Mouse (Mus musculus) liver, postnatal 0 days (tissue): ENCODE results near the gene Ankdd1b. TPM values are rescaled to one million over a fixed set of nuclear protein-coding genes. Genes with fewer than 3 reads are reported as not detected.

ENCODE experiments used
- ATAC-seq: fragments of 200-750 bp; cut with Nextera tagmentation; 2 replicates; pipeline ENCODE4 v1.8.0; 2017; ENCODE audit warnings: mild to moderate bottlenecking, moderate library complexity
- DNase-seq: peaks from one replicate; pipeline ENCODE4 v3.0.0-alpha.2; 2016
- H3K27ac ChIP-seq: fragments of 300-500 bp; sonication (generic); 2 replicates; pipeline ENCODE4 v1.5.1; 2014; ENCODE audit warnings: antibody characterized with exemption, moderate library complexity, mild to moderate bottlenecking, low read depth
- H3K27me3 ChIP-seq: fragments of 300-500 bp; sonication (generic); 2 replicates; pipeline ENCODE4 v1.6.1; 2014; ENCODE audit warnings: low read length, control low read depth, mixed read lengths; ENCODE audit not compliant: insufficient read depth
- H3K36me3 ChIP-seq: fragments of 300-500 bp; sonication (generic); replicated peaks from 2 replicates; pipeline ENCODE4 v1.6.1; 2014; ENCODE audit warnings: mild to moderate bottlenecking, control low read depth, low read length, moderate library complexity, mixed read lengths; ENCODE audit not compliant: insufficient read depth
- H3K4me1 ChIP-seq: fragments of 300-500 bp; sonication (generic); 2 replicates; pipeline ENCODE4 v1.6.1; 2014; ENCODE audit warnings: antibody characterized with exemption, mild to moderate bottlenecking, control low read depth; ENCODE audit not compliant: insufficient read depth
- H3K4me2 ChIP-seq: fragments of 300-500 bp; sonication (generic); 2 replicates; pipeline ENCODE4 v1.6.1; 2014; ENCODE audit warnings: low read depth, mild to moderate bottlenecking, low read length, moderate library complexity, mixed read lengths
- H3K4me3 ChIP-seq: fragments of 300-500 bp; sonication (generic); 2 replicates; pipeline ENCODE4 v1.5.1; 2014; ENCODE audit warnings: low read depth, low read length
- H3K9ac ChIP-seq: fragments of 300-500 bp; sonication (generic); replicated peaks from 2 replicates; pipeline ENCODE4 v1.6.1; 2014; ENCODE audit warnings: mild to moderate bottlenecking, moderate library complexity
- H3K9me3 ChIP-seq: fragments of 300-500 bp; sonication (generic); 2 replicates; pipeline ENCODE4 v1.6.1; 2016; ENCODE audit warnings: mild to moderate bottlenecking, control low read depth, low read length, mixed read lengths
- CTCF ChIP-seq: sonication (generic); IDR thresholded peaks from 2 replicates; pipeline ENCODE4 v1.5.1; 2016; ENCODE audit warnings: antibody characterized with exemption, low read depth
- EP300 ChIP-seq: IDR thresholded peaks from 2 replicates; pipeline ENCODE4 v1.6.1; 2016; ENCODE audit warnings: antibody characterized with exemption, low read depth, mild to moderate bottlenecking
- WGBS: fragments of 180-500 bp; shearing (Covaris S2); extraction: QIAGEN DNeasy Blood & Tissue Kit; methylation state at CpG from one replicate; pipeline ENCODE4 v1.1.7; 2014; ENCODE audit not compliant: insufficient replicate concordance; 5-methylcytosine and 5-hydroxymethylcytosine counted together
- polyA plus RNA-seq: library from polyadenylated mRNA; unstranded; fragments of >200 nt; fragmentation: Nextera tagmentation; extraction: Ambion mirVana; gene quantifications from 2 replicates; pipeline ENCODE4 v1.2.1, GENCODE M21; 2015

The Ankdd1b gene
- polyA plus RNA-seq, 1 experiment from 2014 or later = not detected

DNA sequence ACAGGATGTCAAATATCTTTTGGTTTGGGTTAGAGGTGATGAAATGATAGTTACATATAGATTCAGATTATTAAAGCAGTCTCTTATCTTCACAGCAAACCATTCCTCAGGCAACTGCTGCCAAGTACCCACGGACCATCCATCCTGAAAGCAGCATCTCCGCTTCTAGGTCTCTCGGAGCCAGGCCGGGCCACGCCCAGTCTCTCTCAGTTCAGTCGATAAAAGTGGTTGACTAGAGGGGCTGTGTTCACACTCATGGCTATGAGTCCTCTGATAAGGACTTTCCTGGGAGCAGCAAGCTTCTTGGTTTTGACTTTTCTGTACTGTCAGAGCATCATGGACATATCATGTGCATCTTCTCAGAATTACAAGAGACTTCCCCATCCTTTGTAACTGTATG, 56.6 kb downstream of the Ankdd1b start:
- Histone ChIP-seq H3K27me3 (no peaks in the 10 kb centered on the region), H3K9ac (no peak overlapping the region), H3K4me3 (no peak overlapping the region), H3K4me2 (no peak overlapping the region), H3K9me3 (no peaks in the 10 kb centered on the region), H3K27ac (no peak overlapping the region), H3K4me1 (no peaks in the 10 kb centered on the region), H3K36me3 (peaks cover 39% of the 10 kb centered on the region)
- DNase-seq (no peak), ATAC-seq (no peak)
- 71% methylated on average over 6 of the region's 6 CpGs for WGBS
- no peak for TF ChIP-seq CTCF
- no peak for TF ChIP-seq EP300

DNA sequence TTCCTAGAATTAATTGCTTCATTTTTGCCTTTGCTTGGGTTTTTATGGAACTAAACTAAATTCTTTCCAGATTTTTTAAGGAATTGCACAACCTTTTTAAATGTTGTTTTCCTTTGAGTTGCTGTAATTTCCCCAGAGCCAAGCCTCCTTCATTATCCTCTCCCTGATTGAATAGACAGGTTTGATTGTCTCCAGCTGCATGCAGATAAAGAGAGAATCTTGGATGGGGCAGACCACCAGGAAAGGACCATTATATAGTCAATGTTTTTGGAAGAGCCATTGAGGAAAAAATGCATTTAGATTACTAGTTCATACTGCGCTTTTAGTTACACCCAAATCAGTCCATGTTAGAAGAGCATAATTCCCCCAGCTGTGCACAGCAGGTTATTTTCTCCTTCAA, 62.2 kb downstream of the Ankdd1b start:
- H3K4me3 ChIP-seq = no peak overlapping the region
- no peak for ATAC-seq
- H3K27ac ChIP-seq = no peak overlapping the region
- no peaks in the 10 kb centered on the region for H3K4me1 ChIP-seq
- H3K9me3 ChIP-seq = no peaks in the 10 kb centered on the region
- no peaks in the 10 kb centered on the region for H3K27me3 ChIP-seq
- peaks cover 53% of the 10 kb centered on the region for H3K36me3 ChIP-seq
- WGBS = 94% methylated on average over 1 of the region's 1 CpGs
- H3K9ac ChIP-seq = no peak overlapping the region
- TF ChIP-seq EP300 (no peak), CTCF (no peak)
- H3K4me2 ChIP-seq = no peak overlapping the region
- DNase-seq = no peak

DNA sequence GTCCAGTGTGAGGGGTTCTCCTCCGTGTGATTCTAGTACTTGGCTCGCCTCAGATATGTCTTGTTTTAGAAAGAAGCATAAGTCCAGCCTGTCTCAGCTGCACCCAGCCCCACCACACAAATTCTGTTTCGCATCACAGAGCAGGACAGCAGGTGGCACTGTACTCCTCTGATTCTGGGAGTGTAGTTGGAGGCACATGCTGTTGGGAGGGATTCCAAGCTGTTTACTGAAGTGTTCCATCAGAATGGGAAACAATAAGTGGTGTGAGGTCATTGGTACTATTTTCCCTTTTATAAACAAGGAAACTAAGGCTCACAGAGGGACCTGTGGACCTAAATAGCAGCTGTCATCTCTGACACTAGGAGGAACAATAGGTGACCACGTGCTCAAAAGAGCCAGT, 64.0 kb downstream of the Ankdd1b start:
- no peak overlapping the region for H3K4me3 ChIP-seq
- WGBS = 69% methylated on average over 4 of the region's 4 CpGs
- no peak overlapping the region for H3K9ac ChIP-seq
- TF ChIP-seq CTCF (peak; percentile 70), EP300 (no peak)
- no peaks in the 10 kb centered on the region for H3K9me3 ChIP-seq
- H3K27ac ChIP-seq = no peak overlapping the region
- no peak overlapping the region for H3K4me2 ChIP-seq
- H3K4me1 ChIP-seq = no peaks in the 10 kb centered on the region
- ATAC-seq (no peak), DNase-seq (peak; percentile 33)
- peaks cover 63% of the 10 kb centered on the region for H3K36me3 ChIP-seq
- no peaks in the 10 kb centered on the region for H3K27me3 ChIP-seq

DNA sequence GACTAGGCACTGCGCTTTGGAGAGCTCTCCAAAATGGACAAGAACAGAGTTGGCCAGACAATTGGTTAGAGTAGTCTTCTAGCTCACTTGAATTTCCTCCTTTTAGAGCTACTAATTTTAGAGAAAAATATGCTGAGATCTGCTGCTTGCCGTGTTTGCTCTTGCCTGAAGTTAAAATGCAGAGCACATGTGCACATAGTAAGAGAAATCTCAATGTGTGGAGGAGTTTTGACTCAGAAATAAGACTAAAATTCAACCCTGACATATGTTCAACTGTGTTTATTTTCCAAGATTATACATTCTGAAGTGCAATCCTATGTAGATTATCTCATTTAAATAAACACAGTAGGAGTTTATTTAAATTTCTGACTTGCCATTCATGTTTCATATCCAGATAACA, 65.5 kb downstream of the Ankdd1b start:
- Histone ChIP-seq H3K4me3 (no peak overlapping the region), H3K9me3 (no peaks in the 10 kb centered on the region), H3K4me1 (no peaks in the 10 kb centered on the region), H3K9ac (no peak overlapping the region), H3K27me3 (no peaks in the 10 kb centered on the region), H3K4me2 (no peak overlapping the region), H3K27ac (no peak overlapping the region), H3K36me3 (peaks cover 65% of the 10 kb centered on the region)
- no peak for TF ChIP-seq EP300
- TF ChIP-seq CTCF = no peak
- WGBS = 89% methylated on average over 2 of the region's 2 CpGs
- no peak for DNase-seq
- no peak for ATAC-seq

DNA sequence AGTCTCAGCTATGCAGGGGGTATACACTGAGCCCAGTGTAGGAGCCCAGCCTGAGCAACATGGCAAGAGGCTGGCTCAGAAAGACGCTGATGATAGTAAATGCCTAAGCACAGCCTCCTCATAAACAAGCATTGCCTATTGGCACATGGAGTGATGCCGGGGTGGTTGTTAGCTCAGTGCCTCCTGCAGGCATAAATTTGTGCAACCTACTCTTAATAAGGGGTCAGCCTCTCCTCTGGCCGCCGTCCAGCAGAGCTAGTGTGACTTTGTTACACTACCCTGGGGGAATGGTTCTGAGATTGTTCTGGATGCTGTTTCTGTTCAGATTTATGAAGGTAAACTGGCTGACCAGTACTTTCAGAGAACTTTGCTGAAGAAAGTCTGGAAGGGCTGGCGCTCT, 69.7 kb downstream of the Ankdd1b start:
- 95% methylated on average over 5 of the region's 5 CpGs for WGBS

DNA sequence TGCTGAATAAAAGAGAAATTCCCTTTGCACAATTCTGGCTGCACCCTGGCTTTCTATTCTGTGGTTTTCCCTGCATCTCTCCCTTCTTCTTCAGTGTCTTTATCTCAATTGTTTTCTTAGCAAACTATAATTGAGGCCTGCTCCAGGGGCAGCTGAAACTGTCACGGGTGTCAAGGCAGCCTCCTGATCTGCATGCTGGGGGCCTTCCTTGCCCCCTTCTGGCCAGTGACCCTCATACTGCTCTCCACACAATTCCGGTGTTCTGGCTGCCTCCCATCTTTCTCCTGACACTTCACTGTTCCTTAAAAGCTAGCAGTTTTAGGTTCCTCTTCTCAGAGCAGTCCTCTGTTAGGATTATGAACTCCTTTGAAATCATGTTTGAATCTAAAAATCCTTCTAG, 81.7 kb downstream of the Ankdd1b start:
- peak overlapping the region; percentile 80 for H3K9ac ChIP-seq
- peaks cover 7% of the 10 kb centered on the region; the same call in 1 of the 2 replicates for H3K4me1 ChIP-seq
- H3K4me2 ChIP-seq = peak overlapping the region; percentile 83
- ATAC-seq (no peak), DNase-seq (no peak)
- H3K27me3 ChIP-seq = no peaks in the 10 kb centered on the region
- 32% methylated on average over 2 of the region's 2 CpGs for WGBS
- H3K36me3 ChIP-seq = peaks cover 37% of the 10 kb centered on the region
- no peak for TF ChIP-seq CTCF
- no peak for TF ChIP-seq EP300
- no peak overlapping the region for H3K27ac ChIP-seq
- H3K9me3 ChIP-seq = no peaks in the 10 kb centered on the region
- H3K4me3 ChIP-seq = peak overlapping the region; percentile 79

More for the DNA sequence above, 69.7 kb downstream of the Ankdd1b start:
- Histone ChIP-seq H3K36me3 (peaks cover 84% of the 10 kb centered on the region), H3K9me3 (no peaks in the 10 kb centered on the region), H3K4me2 (no peak overlapping the region), H3K27me3 (no peaks in the 10 kb centered on the region), H3K9ac (no peak overlapping the region), H3K4me1 (no peaks in the 10 kb centered on the region), H3K27ac (no peak overlapping the region), H3K4me3 (no peak overlapping the region)
- no peak for TF ChIP-seq CTCF
- no peak for TF ChIP-seq EP300
- DNase-seq (no peak), ATAC-seq (no peak)
